Mouse (Mus musculus): ENCODE data around the gene Id4. TPM values are rescaled to one million over a fixed set of nuclear protein-coding genes. Genes with fewer than 3 reads are reported as not detected.

Gene Id4
- polyA plus RNA-seq, 1 experiment from 2014 or later = 2.9 TPM

GRCm38 (mm10) chr13:48262451-48262969, 1.5 kb downstream of the Id4 start:
- H3K27me3 ChIP-seq (ENCODE audit: low read depth, poor library complexity, severe bottlenecking) = peaks cover 39% of the 10 kb centered on the region
- peaks cover 22% of the 10 kb centered on the region for H3K4me1 ChIP-seq
- peak overlapping the region; percentile 86 for H3K27ac ChIP-seq
- H3K36me3 ChIP-seq = no peaks in the 10 kb centered on the region
- 0% methylated on average over 25 of the region's 25 CpGs for WGBS
- peak overlapping the region; percentile 72 for H3K4me3 ChIP-seq
- DNase-seq (ENCODE audit: low spot score) = peak; percentile 71
- H3K9me3 ChIP-seq (replicated peaks) = no peaks in the 10 kb centered on the region

GRCm38 (mm10) chr13:48265029-48265428, 4.0 kb downstream of the Id4 start:
- H3K27ac ChIP-seq = no peak overlapping the region
- 82% methylated on average over 6 of the region's 6 CpGs for WGBS
- DNase-seq (ENCODE audit: low spot score) = no peak
- H3K9me3 ChIP-seq (replicated peaks) = no peaks in the 10 kb centered on the region
- H3K4me1 ChIP-seq = peaks cover 22% of the 10 kb centered on the region
- peaks cover 44% of the 10 kb centered on the region for H3K27me3 ChIP-seq (ENCODE audit: low read depth, poor library complexity, severe bottlenecking)
- no peaks in the 10 kb centered on the region for H3K36me3 ChIP-seq
- H3K4me3 ChIP-seq = no peak overlapping the region

- peak; percentile 59 for DNase-seq (ENCODE audit: low spot score)
- peak overlapping the region; percentile 35 for H3K4me3 ChIP-seq
- peaks cover 5% of the 10 kb centered on the region for H3K4me1 ChIP-seq
- peak overlapping the region; percentile 68 for H3K27ac ChIP-seq
- H3K27me3 ChIP-seq (ENCODE audit: low read depth, poor library complexity, severe bottlenecking) = 0 out of 2 replicates have a peak, but pooled peaks cover 6% of the 10 kb centered on the region
- 7% methylated on average over 15 of the region's 15 CpGs for WGBS
- H3K36me3 ChIP-seq = no peaks in the 10 kb centered on the region
- H3K9me3 ChIP-seq (replicated peaks) = no peaks in the 10 kb centered on the region
Measured at GRCm38 (mm10) chr13:48273451-48274069, 12.5 kb downstream of the Id4 start.

GRCm38 (mm10) chr13:48274107-48274506, 13.1 kb downstream of the Id4 start:
- 0 out of 2 replicates have a peak, but pooled peaks cover 1% of the 10 kb centered on the region for H3K27me3 ChIP-seq (ENCODE audit: low read depth, poor library complexity, severe bottlenecking)
- H3K27ac ChIP-seq = no peak overlapping the region
- no peaks in the 10 kb centered on the region for H3K36me3 ChIP-seq
- no peak for DNase-seq (ENCODE audit: low spot score)
- H3K4me1 ChIP-seq = peaks cover 5% of the 10 kb centered on the region
- WGBS = 97% methylated on average over 1 of the region's 1 CpGs
- H3K9me3 ChIP-seq (replicated peaks) = no peaks in the 10 kb centered on the region
- no peak overlapping the region for H3K4me3 ChIP-seq

GRCm38 (mm10) chr13:48276981-48277380, 16.0 kb downstream of the Id4 start:
- no peaks in the 10 kb centered on the region for H3K27me3 ChIP-seq (ENCODE audit: low read depth, poor library complexity, severe bottlenecking)
- no peak overlapping the region for H3K4me3 ChIP-seq
- WGBS = 91% methylated on average over 7 of the region's 7 CpGs
- H3K4me1 ChIP-seq = peaks cover 5% of the 10 kb centered on the region
- no peaks in the 10 kb centered on the region for H3K36me3 ChIP-seq
- DNase-seq (ENCODE audit: low spot score) = no peak
- no peaks in the 10 kb centered on the region for H3K9me3 ChIP-seq (replicated peaks)
- no peak overlapping the region for H3K27ac ChIP-seq

GRCm38 (mm10) chr13:48284426-48284825, 23.4 kb downstream of the Id4 start:
- WGBS = 85% methylated on average over 9 of the region's 9 CpGs

GRCm38 (mm10) chr13:48284918-48285693, 24.1 kb downstream of the Id4 start:
- Histone ChIP-seq H3K27me3 (ENCODE audit: low read depth, poor library complexity, severe bottlenecking) (no peaks in the 10 kb centered on the region), H3K4me3 (no peak overlapping the region), H3K27ac (no peak overlapping the region), H3K9me3 (replicated peaks) (no peaks in the 10 kb centered on the region), H3K4me1 (peaks cover 15% of the 10 kb centered on the region), H3K36me3 (no peaks in the 10 kb centered on the region)
- WGBS = 86% methylated on average over 9 of the region's 9 CpGs
- DNase-seq (ENCODE audit: low spot score) = no peak

More at GRCm38 (mm10) chr13:48284426-48284825, 23.4 kb downstream of the Id4 start:
- Histone ChIP-seq H3K4me1 (peaks cover 8% of the 10 kb centered on the region), H3K27me3 (ENCODE audit: low read depth, poor library complexity, severe bottlenecking) (no peaks in the 10 kb centered on the region), H3K36me3 (no peaks in the 10 kb centered on the region), H3K9me3 (replicated peaks) (no peaks in the 10 kb centered on the region), H3K4me3 (no peak overlapping the region), H3K27ac (no peak overlapping the region)
- DNase-seq (ENCODE audit: low spot score) = no peak

- H3K36me3 ChIP-seq = no peaks in the 10 kb centered on the region
- H3K27ac ChIP-seq = no peak overlapping the region
- no peaks in the 10 kb centered on the region for H3K9me3 ChIP-seq (replicated peaks)
- 34% methylated on average over 13 of the region's 13 CpGs for WGBS
- H3K4me1 ChIP-seq = peaks cover 27% of the 10 kb centered on the region
- peak; percentile 35 for DNase-seq (ENCODE audit: low spot score)
- no peak overlapping the region for H3K4me3 ChIP-seq
- no peaks in the 10 kb centered on the region for H3K27me3 ChIP-seq (ENCODE audit: low read depth, poor library complexity, severe bottlenecking)
Measured at GRCm38 (mm10) chr13:48290427-48290826, 29.4 kb downstream of the Id4 start.

- H3K27me3 ChIP-seq (ENCODE audit: low read depth, poor library complexity, severe bottlenecking) = 0 out of 2 replicates have a peak, but pooled peaks cover 6% of the 10 kb centered on the region
- H3K4me1 ChIP-seq = peaks cover 5% of the 10 kb centered on the region
- H3K4me3 ChIP-seq = no peak overlapping the region
- no peak for DNase-seq (ENCODE audit: low spot score)
- no peaks in the 10 kb centered on the region for H3K36me3 ChIP-seq
- H3K27ac ChIP-seq = no peak overlapping the region
- no peaks in the 10 kb centered on the region for H3K9me3 ChIP-seq (replicated peaks)
- 70% methylated on average over 7 of the region's 7 CpGs for WGBS
Measured at GRCm38 (mm10) chr13:48314500-48314899, 53.5 kb downstream of the Id4 start.
